Mouse (Mus musculus) heart, postnatal 0 days (tissue): ENCODE results near the gene Gltp. TPM values are rescaled to one million over a fixed set of nuclear protein-coding genes. Genes with fewer than 3 reads are reported as not detected.

ENCODE experiments used
- ATAC-seq: fragments of 200-750 bp; cut with Nextera tagmentation; 2 replicates; pipeline ENCODE4 v1.8.0; 2017; ENCODE audit warnings: low read depth, moderate number of reproducible peaks, moderate library complexity; ENCODE audit not compliant: insufficient read depth
- DNase-seq: peaks from one replicate; pipeline ENCODE4 v3.0.0-alpha.2; 2016; ENCODE audit warnings: low spot score
- H3K27ac ChIP-seq: fragments of 300-500 bp; sonication (generic); 2 replicates; pipeline ENCODE4 v1.5.1; 2014; ENCODE audit warnings: low read depth, mild to moderate bottlenecking
- H3K27me3 ChIP-seq: fragments of 300-500 bp; sonication (generic); 2 replicates; pipeline ENCODE4 v1.6.1; 2014; ENCODE audit warnings: low read length, mixed read lengths; ENCODE audit not compliant: control insufficient read depth, insufficient read depth
- H3K36me3 ChIP-seq: fragments of 300-500 bp; sonication (generic); replicated peaks from 2 replicates; pipeline ENCODE4 v1.6.1; 2014; ENCODE audit warnings: low read length, mixed read lengths; ENCODE audit not compliant: control insufficient read depth, insufficient read depth
- H3K4me1 ChIP-seq: fragments of 300-500 bp; sonication (generic); 2 replicates; pipeline ENCODE4 v1.6.1; 2014; ENCODE audit warnings: antibody characterized with exemption; ENCODE audit not compliant: control insufficient read depth, insufficient read depth
- H3K4me2 ChIP-seq: fragments of 300-500 bp; sonication (generic); 2 replicates; pipeline ENCODE4 v1.6.1; 2014; ENCODE audit warnings: low read depth, mild to moderate bottlenecking, low read length, moderate library complexity
- H3K4me3 ChIP-seq: fragments of 300-500 bp; sonication (generic); 2 replicates; pipeline ENCODE4 v1.5.1; 2014; ENCODE audit warnings: low read depth, low read length
- H3K9ac ChIP-seq: fragments of 300-500 bp; sonication (generic); replicated peaks from 2 replicates; pipeline ENCODE4 v1.6.1; 2014; ENCODE audit warnings: low read depth, low read length, mixed read lengths
- H3K9me3 ChIP-seq: fragments of 300-500 bp; sonication (generic); replicated peaks from 2 replicates; pipeline ENCODE4 v1.6.1; 2016; ENCODE audit warnings: low read length; ENCODE audit not compliant: control insufficient read depth
- CTCF ChIP-seq: IDR thresholded peaks from 2 replicates; pipeline ENCODE4 v1.5.1; 2016; ENCODE audit warnings: antibody characterized with exemption, control low read depth, low read depth
- EP300 ChIP-seq: IDR thresholded peaks from 2 replicates; pipeline ENCODE4 v1.6.1; 2016; ENCODE audit warnings: antibody characterized with exemption, low read depth
- WGBS: fragments of 180-500 bp; shearing (Covaris S2); extraction: QIAGEN DNeasy Blood & Tissue Kit; methylation state at CpG from one replicate; pipeline ENCODE4 v1.1.7; 2014; 5-methylcytosine and 5-hydroxymethylcytosine counted together
- microRNA-seq: library from miRNA; unstranded; fragments of <30 nt; microRNA quantifications from one replicate; pipeline ENCODE4, GENCODE M21; 2016
- polyA plus RNA-seq: library from polyadenylated mRNA; unstranded; fragments of >200 nt; fragmentation: Nextera tagmentation; extraction: Ambion mirVana; gene quantifications from 2 replicates; pipeline ENCODE4 v1.2.1, GENCODE M21; 2015
- total RNA-seq: library from RNA; depleted of rRNA; stranded (reverse); fragments of >200 nt; gene quantifications from 2 replicates; pipeline ENCODE4 v1.2.3, GENCODE M21; 2014; ENCODE audit warnings: low replicate concordance; rRNA removed

The Gltp gene
- total and polyA plus RNA-seq, 2 experiments from 2014 or later, result 32.0 to 45.3 TPM

DNA sequence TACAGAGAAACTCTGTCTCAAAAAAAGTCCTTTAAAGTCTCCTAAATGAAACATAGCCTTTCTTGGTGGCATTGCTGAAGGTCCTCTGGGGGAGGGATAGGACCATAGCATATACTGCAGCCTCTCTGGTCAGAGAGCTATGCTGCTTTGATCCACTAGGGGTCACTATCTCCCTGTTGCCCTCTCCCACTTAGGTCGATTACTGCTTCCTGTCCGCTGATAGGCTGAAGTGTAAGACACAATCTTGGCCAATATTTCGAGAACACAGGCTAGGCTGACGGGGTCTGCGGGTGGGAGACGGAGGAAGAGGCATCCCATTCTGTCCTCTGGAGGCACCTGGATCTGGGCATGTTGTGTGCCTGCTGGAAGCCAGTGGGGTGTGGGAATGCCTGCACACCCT, 70.5 kb downstream of the Gltp start:
- Histone ChIP-seq H3K36me3 (no peaks in the 10 kb centered on the region), H3K4me1 (no peaks in the 10 kb centered on the region), H3K27me3 (peaks cover 14% of the 10 kb centered on the region; the same call in 1 of the 2 replicates), H3K27ac (no peak overlapping the region), H3K9me3 (no peaks in the 10 kb centered on the region), H3K4me2 (no peak overlapping the region), H3K4me3 (no peak overlapping the region), H3K9ac (no peak overlapping the region)
- TF ChIP-seq EP300 (no peak), CTCF (peak; percentile 49)
- whole genome bisulfite sequencing, result 39% methylated on average over 6 of the region's 6 CpGs
- no peak for DNase-seq
- ATAC-seq, result no peak

Small RNA genes within 50 kb of the gene (microRNA-seq; reads per million reads assigned to microRNA genes)
- not detected for gene Mir7028

Other genes with a start within 250 kb of the Gltp start
- gene Mmab, start 246.9 kb downstream of the Gltp start, total RNA-seq, result 14.0 and 19.7 TPM in 2 replicates
- 17.0 and 18.3 TPM in 2 replicates for gene Mmab, start 246.9 kb downstream of the Gltp start, polyA plus RNA-seq
- 22.2 and 24.6 TPM in 2 replicates for gene Mvk, start 246.7 kb downstream of the Gltp start, total RNA-seq
- 12.6 and 13.3 TPM in 2 replicates for gene Mvk, start 246.7 kb downstream of the Gltp start, polyA plus RNA-seq
- gene Fam222a, start 123.0 kb downstream of the Gltp start, total RNA-seq, result 0.97 and 5.0 TPM in 2 replicates
- gene Fam222a, start 123.0 kb downstream of the Gltp start, polyA plus RNA-seq, result 0.97 and 1.3 TPM in 2 replicates
- gene Trpv4, start 32.6 kb downstream of the Gltp start, total RNA-seq, result 2.3 and 3.4 TPM in 2 replicates
- 0.87 and 0.93 TPM in 2 replicates for gene Trpv4, start 32.6 kb downstream of the Gltp start, polyA plus RNA-seq
- gene Tchp, start 16.8 kb upstream of the Gltp start, total RNA-seq, result 0.50 and 1.6 TPM in 2 replicates
- gene Tchp, start 16.8 kb upstream of the Gltp start, polyA plus RNA-seq, result 4.4 and 5.8 TPM in 2 replicates
- 42.8 and 43.8 TPM in 2 replicates for gene Ankrd13a, start 83.7 kb upstream of the Gltp start, total RNA-seq
- gene Ankrd13a, start 83.7 kb upstream of the Gltp start, polyA plus RNA-seq, result 19.7 and 23.8 TPM in 2 replicates
- 37.7 and 53.3 TPM in 2 replicates for gene Git2, start 84.5 kb upstream of the Gltp start, total RNA-seq
- gene Git2, start 84.5 kb upstream of the Gltp start, polyA plus RNA-seq, result 21.1 and 21.5 TPM in 2 replicates
- 31.3 and 49.2 TPM in 2 replicates for gene 1500011B03Rik, start 132.5 kb upstream of the Gltp start, total RNA-seq
- gene 1500011B03Rik, start 132.5 kb upstream of the Gltp start, polyA plus RNA-seq, result 35.3 and 37.2 TPM in 2 replicates
- gene 4930519G04Rik, start 162.7 kb upstream of the Gltp start, total RNA-seq, result not detected in 2 replicates
- not detected in 2 replicates for gene 4930519G04Rik, start 162.7 kb upstream of the Gltp start, polyA plus RNA-seq
- not detected in 2 replicates for gene Gm9936, start 167.7 kb upstream of the Gltp start, total RNA-seq
- not detected in 2 replicates for gene Gm9936, start 167.7 kb upstream of the Gltp start, polyA plus RNA-seq
- gene Oasl2, start 206.0 kb upstream of the Gltp start, total RNA-seq, result 11.4 and 14.9 TPM in 2 replicates
- gene Oasl2, start 206.0 kb upstream of the Gltp start, polyA plus RNA-seq, result 6.5 and 9.2 TPM in 2 replicates
- gene Oasl1, start 232.3 kb upstream of the Gltp start, total RNA-seq, result 5.6 and 9.4 TPM in 2 replicates
- 0.68 and 0.69 TPM in 2 replicates for gene Oasl1, start 232.3 kb upstream of the Gltp start, polyA plus RNA-seq